Mouse (Mus musculus) spleen, adult 2 months (tissue): ENCODE data around the gene Sdsl. TPM values are rescaled to one million over a fixed set of nuclear protein-coding genes. Genes with fewer than 3 reads are reported as not detected.

Experiments used
- DNase-seq, 2 experiments: peaks; one replicate each; pipeline versions ENCODE4 v3.0.0 to v3.0.0-alpha.2; 2012 to 2021; ENCODE audit warnings: low spot score in 2 of 2, low read depth in 1 of 2
- H3K27ac ChIP-seq: fragments of 200-500 bp; 2 replicates; pipeline ENCODE4 v1.5.1; 2012; ENCODE audit warnings: low read length, inconsistent platforms; ENCODE audit not compliant: insufficient read depth
- H3K27me3 ChIP-seq: fragments of 200-500 bp; 2 replicates; pipeline ENCODE4 v1.6.1; 2012; ENCODE audit warnings: mild to moderate bottlenecking, moderate library complexity, low read length, inconsistent platforms; ENCODE audit not compliant: control insufficient read depth, insufficient read depth
- H3K36me3 ChIP-seq: fragments of 200-500 bp; 2 replicates; pipeline ENCODE4 v1.6.1; 2012; ENCODE audit warnings: mild to moderate bottlenecking, low read length, inconsistent platforms; ENCODE audit not compliant: control insufficient read depth, insufficient read depth
- H3K4me1 ChIP-seq: fragments of 200-500 bp; 2 replicates; pipeline ENCODE4 v1.6.1; 2011; ENCODE audit warnings: inconsistent platforms; ENCODE audit not compliant: control insufficient read depth, insufficient read depth, insufficient read length
- H3K4me3 ChIP-seq: fragments of 200-500 bp; 2 replicates; pipeline ENCODE4 v1.5.1; 2011; ENCODE audit warnings: mild to moderate bottlenecking, inconsistent platforms; ENCODE audit not compliant: insufficient read depth, insufficient read length; ENCODE audit errors: extremely low read depth
- CTCF ChIP-seq: fragments of 200-500 bp; IDR thresholded peaks from 2 replicates; pipeline ENCODE4 v1.5.1; 2011; ENCODE audit warnings: mild to moderate bottlenecking, inconsistent platforms; ENCODE audit not compliant: insufficient read depth, insufficient read length, insufficient replicate concordance; ENCODE audit errors: extremely low read depth
- POLR2A ChIP-seq: fragments of 200-500 bp; IDR thresholded peaks from 2 replicates; pipeline ENCODE4 v1.6.1; 2011; ENCODE audit warnings: low read depth, low read length, inconsistent platforms
- WGBS: fragments of 180-500 bp; shearing (Covaris S2); methylation state at CpG from one replicate; pipeline ENCODE4 v1.1.7; 2018; 5-methylcytosine and 5-hydroxymethylcytosine counted together
- polyA plus RNA-seq: library from polyadenylated mRNA; depleted of rRNA; stranded (reverse); fragments of >200 nt; gene quantifications from 2 replicates; pipeline ENCODE4 v1.2.3, GENCODE M21; 2012

Gene Sdsl
- polyA plus RNA-seq, 1 experiment, result 4.0 TPM

GRCm38 (mm10) chr5:120429692-120430091, 42.9 kb downstream of the Sdsl start:
- Histone ChIP-seq H3K27ac (no peak overlapping the region), H3K36me3 (no peaks in the 10 kb centered on the region), H3K27me3 (peaks cover 37% of the 10 kb centered on the region), H3K4me3 (no peak overlapping the region), H3K4me1 (0 out of 2 replicates have a peak, but pooled peaks cover 2% of the 10 kb centered on the region)
- no peak for DNase-seq
- WGBS, result 11% methylated on average over 6 of the region's 6 CpGs
- no peak for TF ChIP-seq POLR2A
- TF ChIP-seq CTCF, result no peak

- DNase-seq, result no peak
- WGBS, result 8% methylated on average over 5 of the region's 6 CpGs
- Histone ChIP-seq H3K4me3 (no peak overlapping the region), H3K27ac (no peak overlapping the region), H3K36me3 (no peaks in the 10 kb centered on the region), H3K4me1 (0 out of 2 replicates have a peak, but pooled peaks cover 2% of the 10 kb centered on the region), H3K27me3 (peaks cover 33% of the 10 kb centered on the region)
- TF ChIP-seq POLR2A (no peak), CTCF (no peak)
These were observed 43.6 kb downstream of the Sdsl start for GRCm38 (mm10) chr5:120428990-120429389.

- 5% methylated on average over 21 of the region's 21 CpGs for WGBS
- Histone ChIP-seq H3K4me1 (0 out of 2 replicates have a peak, but pooled peaks cover 2% of the 10 kb centered on the region), H3K4me3 (no peak overlapping the region), H3K36me3 (no peaks in the 10 kb centered on the region), H3K27me3 (peaks cover 32% of the 10 kb centered on the region), H3K27ac (no peak overlapping the region)
- DNase-seq, result no peak
- TF ChIP-seq CTCF (no peak), POLR2A (no peak)
These were observed 44.3 kb downstream of the Sdsl start for GRCm38 (mm10) chr5:120428189-120428838.

GRCm38 (mm10) chr5:120427451-120427938, 45.1 kb downstream of the Sdsl start:
- no peaks in the 10 kb centered on the region for H3K36me3 ChIP-seq
- H3K4me3 ChIP-seq, result no peak overlapping the region
- H3K27me3 ChIP-seq, result peaks cover 30% of the 10 kb centered on the region
- WGBS, result 5% methylated on average over 33 of the region's 33 CpGs
- H3K27ac ChIP-seq, result no peak overlapping the region
- H3K4me1 ChIP-seq, result 0 out of 2 replicates have a peak, but pooled peaks cover 2% of the 10 kb centered on the region
- DNase-seq, result no peak
- TF ChIP-seq POLR2A (no peak), CTCF (no peak)

GRCm38 (mm10) chr5:120426572-120426971, 46.0 kb downstream of the Sdsl start:
- 8% methylated on average over 10 of the region's 10 CpGs for WGBS
- DNase-seq, result no peak
- TF ChIP-seq CTCF (no peak), POLR2A (no peak)
- no peak overlapping the region for H3K27ac ChIP-seq
- H3K4me1 ChIP-seq, result no peaks in the 10 kb centered on the region
- peaks cover 23% of the 10 kb centered on the region for H3K27me3 ChIP-seq
- H3K36me3 ChIP-seq, result no peaks in the 10 kb centered on the region
- no peak overlapping the region for H3K4me3 ChIP-seq

- no peak for DNase-seq
- WGBS, result 3% methylated on average over 15 of the region's 20 CpGs
- Histone ChIP-seq H3K4me3 (no peak overlapping the region), H3K4me1 (no peaks in the 10 kb centered on the region), H3K36me3 (no peaks in the 10 kb centered on the region), H3K27me3 (peaks cover 19% of the 10 kb centered on the region), H3K27ac (no peak overlapping the region)
- TF ChIP-seq POLR2A, result no peak
- no peak for TF ChIP-seq CTCF
These were observed 46.9 kb downstream of the Sdsl start for GRCm38 (mm10) chr5:120425711-120426110.

- Histone ChIP-seq H3K4me3 (no peak overlapping the region), H3K27me3 (peaks cover 17% of the 10 kb centered on the region), H3K36me3 (no peaks in the 10 kb centered on the region), H3K4me1 (no peaks in the 10 kb centered on the region), H3K27ac (no peak overlapping the region)
- TF ChIP-seq CTCF (no peak), POLR2A (no peak)
- no peak for DNase-seq
- 5% methylated on average over 11 of the region's 11 CpGs for WGBS
These were observed 48.0 kb downstream of the Sdsl start for GRCm38 (mm10) chr5:120424657-120425056.
